Mouse (Mus musculus): ENCODE measurements around the gene Lenep.
A peak's percentile ranks its signal among the peaks of the same experiment; 100 is the strongest.
"Not testable (repeated sequence)": the region's sequence is repeated elsewhere in the genome, so short reads cannot be mapped to it uniquely, and the experiment has no call there.

The Lenep gene

DNA sequence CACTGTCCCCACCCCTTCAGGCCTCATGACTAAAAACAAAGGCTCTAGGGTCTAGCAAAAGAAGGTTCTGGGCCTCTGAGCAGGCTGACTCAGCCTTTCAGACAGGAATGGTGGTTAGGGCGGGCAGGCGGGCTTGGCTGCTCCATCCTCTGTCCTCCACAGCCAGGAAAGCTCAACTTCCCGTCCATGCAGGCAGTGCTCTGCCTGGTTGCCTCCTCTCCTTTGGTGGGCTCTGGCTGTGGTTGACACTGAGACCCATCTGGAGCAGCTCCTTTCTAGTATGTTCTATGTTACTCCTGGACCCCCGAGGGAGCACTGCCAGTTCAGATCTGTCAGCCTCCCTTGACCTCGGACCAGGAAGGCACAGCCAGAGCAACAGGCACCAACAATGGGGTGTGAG is at the start of gene Lenep:
TSS of gene Lenep (minus strand) at position 101 of the 400 bp plus-strand sequence.
- no peak for DNase-seq

- DNase-seq: no peak
These were observed 49.3 kb upstream of the Lenep start for GRCm38 (mm10) chr3:89451916-89452315.

GRCm38 (mm10) chr3:89449541-89449940 is 46.9 kb upstream of the Lenep start:
- peak; percentile 85 for DNase-seq

DNA sequence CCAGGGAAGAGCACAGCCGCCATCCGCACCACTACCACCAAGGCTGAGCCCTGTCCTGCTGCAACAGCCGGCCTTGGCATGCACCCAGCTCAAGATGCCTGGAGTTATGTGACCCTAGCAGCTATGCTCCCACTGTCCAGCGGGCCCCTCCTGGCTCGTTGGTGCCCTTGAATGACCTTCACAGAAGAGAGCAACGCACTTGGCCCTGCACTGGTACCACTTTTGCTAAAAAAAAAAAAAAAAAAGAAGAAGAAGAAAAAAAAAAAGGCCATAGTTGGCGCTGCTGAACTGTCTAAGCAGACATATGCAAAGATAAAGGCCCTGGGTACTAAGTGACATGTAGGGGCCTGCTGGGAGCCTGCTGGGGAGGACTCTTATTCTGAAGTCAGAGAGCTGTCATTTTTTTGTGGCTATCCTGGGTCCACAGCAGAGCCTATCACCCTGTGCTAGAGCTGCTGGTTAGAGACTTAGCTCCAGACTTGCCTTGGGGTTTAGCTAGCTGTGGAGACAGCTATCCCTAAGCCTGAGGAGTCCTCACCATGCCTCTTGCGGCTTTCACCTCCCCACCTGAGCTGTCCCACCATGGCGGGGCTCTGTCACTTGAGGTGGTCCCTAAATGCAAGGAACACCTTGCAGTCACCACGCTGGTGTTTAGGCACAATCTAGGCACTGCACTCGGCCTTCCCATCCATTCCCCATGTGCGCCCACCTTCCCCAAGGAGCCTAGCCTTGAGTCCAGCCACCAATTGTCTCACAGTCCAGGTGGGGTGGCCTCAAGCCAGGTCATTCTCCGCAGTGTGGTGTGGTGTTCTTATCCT is 46.3 kb upstream of the Lenep start:
- peak; percentile 82 for DNase-seq

- no peak for DNase-seq
These were observed 38.1 kb upstream of the Lenep start for GRCm38 (mm10) chr3:89440691-89441090.

DNA sequence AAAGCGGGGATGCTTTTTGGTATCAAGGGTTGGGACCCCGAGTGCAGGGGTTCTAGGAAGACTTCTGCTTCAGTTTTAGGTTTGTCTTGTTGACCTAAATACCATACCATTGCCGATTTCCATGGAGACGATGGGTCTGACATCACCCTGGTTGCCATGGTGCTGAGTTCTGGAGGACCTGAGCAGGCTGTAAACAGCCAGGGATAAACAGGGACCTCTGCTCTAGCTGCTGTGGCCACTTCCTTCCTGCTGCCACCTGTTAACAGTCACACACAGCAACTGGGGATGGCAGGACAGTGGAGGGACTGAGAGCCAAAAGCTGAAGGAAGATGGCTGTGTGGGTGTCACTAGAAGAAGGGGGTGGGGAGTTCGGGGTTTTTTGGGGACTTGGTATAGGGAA is 34.7 kb upstream of the Lenep start:
- DNase-seq: peak; percentile 54

GRCm38 (mm10) chr3:89436176-89437113 is 33.9 kb upstream of the Lenep start, which contains the start of gene Pbxip1:
Gene Pbxip1, plus strand, starts transcription at chr3:89436706.
- peak; percentile 82 for DNase-seq

DNA sequence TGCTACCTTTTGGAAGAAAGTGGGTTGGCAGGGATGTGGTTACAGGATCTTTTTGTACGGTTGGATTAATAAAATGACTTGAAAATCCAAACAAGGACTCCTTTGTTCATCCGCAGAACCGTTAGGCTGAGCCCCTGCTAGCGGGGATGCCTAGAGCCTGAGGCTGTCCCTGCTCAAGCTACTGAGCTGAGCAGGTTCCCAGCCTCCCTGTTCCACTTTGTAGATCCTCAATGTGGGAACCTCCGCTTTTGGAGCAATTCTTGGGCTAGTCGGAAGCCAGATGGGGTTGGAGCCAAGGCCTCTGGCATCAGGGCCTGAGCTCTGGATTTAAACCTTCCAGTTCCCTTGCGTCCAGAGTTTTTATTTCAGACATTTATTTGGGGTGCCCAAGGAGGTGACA is 32.4 kb upstream of the Lenep start:
- no peak for DNase-seq

- no peak for DNase-seq
These were observed 31.9 kb upstream of the Lenep start for GRCm38 (mm10) chr3:89434532-89434931.

DNA sequence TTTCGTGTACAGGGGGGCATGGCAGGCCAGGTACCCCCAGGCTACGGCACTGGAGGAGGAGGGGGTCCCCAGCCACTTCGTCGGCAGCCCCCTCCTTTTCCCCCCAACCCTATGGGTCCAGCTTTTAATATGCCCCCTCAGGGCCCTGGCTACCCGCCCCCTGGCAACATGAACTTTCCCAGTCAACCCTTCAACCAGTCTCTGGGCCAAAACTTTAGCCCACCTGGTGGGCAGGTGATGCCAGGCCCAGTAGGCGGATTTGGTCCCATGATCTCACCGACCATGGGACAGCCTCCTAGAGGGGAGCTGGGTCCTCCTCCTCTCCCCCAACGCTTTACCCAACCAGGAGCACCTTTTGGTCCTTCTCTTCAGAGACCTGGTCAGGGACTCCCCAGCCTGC is 30.0 kb upstream of the Lenep start:
- DNase-seq: no peak

GRCm38 (mm10) chr3:89430171-89431159 is 27.9 kb upstream of the Lenep start, which contains the start of gene Pygo2:
Gene Pygo2, plus strand, starts transcription at chr3:89430214.
- peak; percentile 97 for DNase-seq

DNA sequence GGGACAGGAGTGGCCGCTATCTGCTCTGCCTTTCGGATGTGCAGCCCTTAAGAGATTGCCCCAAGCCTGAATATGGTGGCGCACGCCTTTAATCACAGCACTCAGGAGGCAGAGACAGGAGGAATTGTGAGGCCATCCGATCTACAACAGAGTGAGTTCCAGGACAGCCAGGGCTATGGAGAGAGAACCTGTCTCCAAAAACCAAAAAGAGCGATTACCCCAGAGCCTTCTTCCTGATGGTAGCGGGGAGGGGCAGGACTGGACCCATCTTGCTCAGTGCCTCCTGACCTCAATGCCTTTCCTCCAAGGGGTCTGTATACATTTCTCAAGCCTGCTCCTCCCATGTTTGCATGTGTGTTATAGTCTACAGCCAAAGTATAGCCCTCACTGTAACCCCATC is 26.4 kb upstream of the Lenep start:
- not testable (repeated sequence) for DNase-seq

DNA sequence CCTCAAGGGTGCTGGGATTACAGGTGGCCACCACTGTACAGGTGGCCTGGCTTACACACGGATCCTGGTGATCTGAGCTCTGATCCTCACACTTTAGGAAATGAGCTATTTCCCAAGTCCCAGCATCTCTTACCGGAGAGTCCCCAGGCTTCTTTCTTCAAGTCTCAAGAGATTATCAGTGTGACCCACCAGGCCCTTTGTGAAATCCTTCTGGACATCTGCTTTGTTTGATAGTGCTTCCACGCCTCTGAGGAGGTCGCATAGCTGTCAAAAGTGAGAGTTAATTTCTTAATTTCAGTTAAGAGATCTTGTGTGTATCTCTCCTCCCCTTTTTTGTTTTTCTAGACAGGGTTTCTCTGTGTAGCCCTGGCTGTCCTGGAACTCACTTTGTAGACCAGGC is 23.3 kb upstream of the Lenep start:
- DNase-seq: no peak

DNA sequence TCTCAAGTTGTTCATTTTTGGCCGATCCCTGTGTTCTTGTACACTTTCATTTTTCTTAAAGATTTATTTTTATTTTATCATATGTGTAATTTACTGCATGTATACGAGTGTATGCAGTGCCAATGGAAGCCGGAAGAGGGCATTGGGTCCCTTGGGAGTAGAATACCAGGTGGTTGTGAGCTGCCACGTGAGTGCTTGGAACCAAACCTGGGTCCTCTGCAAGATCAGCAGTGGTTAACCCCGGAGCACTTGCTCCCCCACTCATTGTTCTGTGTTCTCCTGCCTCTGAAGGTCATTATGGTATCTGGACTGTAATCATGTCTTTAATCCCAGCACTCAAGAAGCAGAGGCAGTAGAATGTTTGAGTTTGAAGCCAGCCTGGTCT is 22.5 kb upstream of the Lenep start:
- no peak for DNase-seq

GRCm38 (mm10) chr3:89424416-89425140 is 22.0 kb upstream of the Lenep start:
- DNase-seq: no peak

DNA sequence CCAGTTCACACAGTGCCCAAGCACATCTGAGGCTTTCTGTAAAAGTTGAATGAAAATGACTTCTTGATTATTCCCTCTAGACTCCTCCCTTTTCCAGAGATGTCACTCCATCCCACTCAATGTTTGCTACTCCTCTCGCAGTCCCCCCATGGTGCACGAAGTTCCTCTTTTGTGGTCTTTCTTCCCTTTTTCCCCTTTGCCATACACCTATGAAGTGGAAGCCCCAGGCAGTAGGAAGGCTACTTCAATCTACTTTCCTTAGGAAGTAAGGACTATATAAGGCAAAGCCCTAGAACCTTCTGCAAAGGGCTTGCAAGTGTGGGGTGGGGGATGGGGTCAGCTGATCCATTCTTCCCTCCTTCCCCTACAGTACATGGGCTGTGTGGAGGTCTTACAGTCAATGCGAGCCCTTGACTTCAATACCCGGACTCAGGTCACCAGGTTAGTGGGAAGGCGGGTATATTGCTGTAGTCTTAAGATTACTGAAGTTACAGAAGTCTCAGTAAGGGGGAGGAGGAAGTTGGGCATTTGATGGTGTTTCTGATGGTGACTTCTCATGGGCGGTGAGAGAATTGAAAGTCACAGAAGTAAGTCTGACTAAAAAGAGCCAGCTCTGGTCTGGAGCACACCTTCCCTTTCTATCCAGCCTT is 20.1 kb upstream of the Lenep start:
- DNase-seq: no peak

- peak; percentile 65 for DNase-seq
These were observed 19.3 kb upstream of the Lenep start for GRCm38 (mm10) chr3:89421810-89422473.

DNA sequence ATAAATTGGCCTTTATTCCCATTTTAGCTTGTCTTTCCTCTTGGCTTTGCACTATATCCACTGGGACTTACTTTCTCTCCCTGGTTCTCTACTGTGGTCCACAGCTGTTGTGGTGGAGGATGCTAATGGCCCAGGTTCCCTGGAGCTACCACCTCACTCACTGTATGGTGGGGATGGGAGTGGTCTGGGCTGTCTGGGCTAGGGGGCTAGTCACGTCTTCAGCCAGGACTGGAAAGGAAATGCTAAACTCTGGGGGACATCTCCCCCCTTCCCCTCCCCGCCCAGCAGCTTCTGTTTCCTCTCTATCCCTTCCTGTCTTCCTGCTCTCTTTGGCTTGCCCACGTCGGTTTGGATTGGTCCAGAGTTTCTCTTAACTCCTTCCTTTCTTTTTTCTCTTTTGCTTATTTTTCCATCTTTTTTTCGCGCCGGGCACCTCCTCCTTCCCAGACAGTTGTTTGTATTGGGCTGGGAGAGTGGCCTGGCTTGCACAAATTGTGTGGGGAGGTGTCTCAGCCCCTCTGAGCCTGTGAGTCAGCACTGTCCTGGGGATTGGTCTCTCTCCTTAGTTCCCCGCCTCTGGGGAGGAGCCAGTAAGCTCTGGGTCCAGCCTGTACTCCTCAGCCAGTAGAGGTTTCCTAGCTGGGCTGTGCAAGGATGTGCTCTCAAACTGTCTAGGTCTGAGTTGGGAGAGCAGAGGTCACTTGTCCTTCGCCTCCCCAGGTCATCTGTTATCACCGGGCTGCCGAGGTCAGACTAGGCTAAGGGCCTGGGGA is 18.6 kb upstream of the Lenep start:
- peak; percentile 88 for DNase-seq

- no peak for DNase-seq
These were observed 17.8 kb upstream of the Lenep start for GRCm38 (mm10) chr3:89420421-89420820.

GRCm38 (mm10) chr3:89419981-89420380 is 17.4 kb upstream of the Lenep start:
- DNase-seq: no peak

Data from kidney, postnatal 10 days (tissue).